Mouse (Mus musculus) adrenal gland (tissue): Measurements from ENCODE around the gene Ptrh1.

Source experiments
- intact Hi-C: fragments of 180-260 bp; cut with DNase I; formaldehyde crosslinking; loops from one replicate; pipeline ENCODE4 v1.15.1; 2025

Ptrh1 gene

DNA sequence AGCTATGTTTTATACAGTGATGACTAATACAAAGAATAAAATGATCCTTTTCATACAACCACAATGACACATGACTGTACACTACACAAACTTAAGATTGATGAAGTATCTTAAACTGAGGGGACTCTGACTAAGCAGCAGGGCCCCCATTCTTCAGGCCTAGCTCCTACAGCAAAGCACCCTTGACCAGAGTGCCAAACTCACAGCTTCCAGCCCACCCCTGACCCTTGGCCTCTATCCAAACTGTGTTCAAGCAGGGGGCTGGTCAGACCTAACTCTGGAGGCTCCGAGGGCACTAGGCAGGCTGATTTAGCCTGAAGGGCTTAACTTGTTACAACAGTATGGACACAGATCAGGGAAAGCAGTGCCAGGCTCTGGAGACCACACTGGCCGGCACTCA is 13.0 kb downstream of the Ptrh1 start:
- intact Hi-C loops, result loop anchor here (10.0 kb wide), 1 partner anchor 136 kb away; no protein-coding TSS in a partner anchor

- intact Hi-C loops, result no loop called here
Observed at GRCm38 (mm10) chr2:32791297-32791696, 15.7 kb downstream of the Ptrh1 start.

GRCm38 (mm10) chr2:32795748-32796418 is 20.3 kb downstream of the Ptrh1 start:
- intact Hi-C loops, result no loop called here

GRCm38 (mm10) chr2:32798251-32798962 is 22.8 kb downstream of the Ptrh1 start:
- intact Hi-C loops, result no loop called here

- intact Hi-C loops, result no loop called here
Observed at GRCm38 (mm10) chr2:32808816-32809566, 33.4 kb downstream of the Ptrh1 start.

- intact Hi-C loops, result no loop called here
Observed at GRCm38 (mm10) chr2:32811959-32812358, 36.4 kb downstream of the Ptrh1 start.

GRCm38 (mm10) chr2:32816497-32816896 is 40.9 kb downstream of the Ptrh1 start:
- intact Hi-C loops, result no loop called here

- intact Hi-C loops, result no loop called here
Observed at GRCm38 (mm10) chr2:32816946-32817581, 41.5 kb downstream of the Ptrh1 start.

GRCm38 (mm10) chr2:32817589-32817988 is 42.0 kb downstream of the Ptrh1 start:
- intact Hi-C loops, result no loop called here

- intact Hi-C loops, result no loop called here
Observed at GRCm38 (mm10) chr2:32818208-32818607, 42.6 kb downstream of the Ptrh1 start.

DNA sequence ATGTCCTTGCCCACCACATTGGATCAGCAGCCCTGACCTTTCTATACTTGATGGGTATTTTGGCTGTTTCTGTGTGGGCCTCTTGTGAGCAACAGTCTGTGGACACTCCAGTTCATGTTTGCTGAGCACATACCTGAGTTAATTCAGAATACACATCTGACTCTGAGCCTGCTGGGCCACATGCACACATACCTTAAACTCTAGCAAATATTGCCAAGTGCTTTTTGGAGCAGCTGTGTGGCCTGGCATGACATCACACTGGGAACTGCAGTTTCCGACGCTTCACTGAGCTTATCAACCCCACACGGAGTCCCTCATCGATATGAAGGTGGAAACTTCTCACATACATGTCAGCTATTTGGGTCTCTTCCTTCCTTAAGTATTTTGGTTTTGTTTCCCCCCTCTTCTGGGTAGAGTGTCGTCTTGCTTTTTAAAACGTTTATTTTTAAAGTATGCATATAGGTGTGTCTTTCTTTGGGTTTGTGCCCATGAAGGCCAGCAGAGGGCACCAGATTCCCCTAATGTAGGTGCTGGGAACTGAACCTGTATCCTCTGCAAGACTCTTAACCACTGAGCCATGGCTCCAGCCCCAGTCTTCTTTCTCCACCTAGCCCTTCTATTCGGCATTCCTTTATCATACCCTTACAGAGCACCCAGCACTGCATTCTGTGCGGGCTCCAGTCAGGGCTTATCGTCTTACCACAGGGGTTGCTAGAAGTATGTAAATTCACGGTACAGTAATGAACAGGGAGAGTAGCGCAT is 45.6 kb downstream of the Ptrh1 start:
- intact Hi-C loops, result loop anchor here (1.0 kb wide), 1 partner anchor 33 kb away; no protein-coding TSS in a partner anchor

DNA sequence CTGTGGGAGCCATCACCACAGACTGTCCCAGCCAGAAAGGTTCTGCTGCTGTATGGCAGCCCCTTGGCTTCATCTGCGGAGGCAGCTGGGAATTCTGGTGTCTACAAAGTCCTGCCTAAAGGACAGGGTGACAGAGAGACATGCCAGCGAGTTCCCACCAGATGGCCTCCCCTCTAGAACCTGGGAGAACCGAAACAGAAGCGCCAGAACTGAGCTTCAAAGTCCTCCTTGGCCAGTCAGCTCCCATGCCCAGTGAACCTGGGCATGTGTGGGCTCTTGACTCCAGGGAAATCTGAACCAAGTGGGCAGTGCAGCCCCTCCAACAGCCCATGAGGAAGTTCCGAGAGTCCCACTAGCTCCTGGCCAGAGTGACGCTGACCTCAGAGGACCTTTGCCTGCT is 47.1 kb downstream of the Ptrh1 start:
- intact Hi-C loops, result no loop called here

DNA sequence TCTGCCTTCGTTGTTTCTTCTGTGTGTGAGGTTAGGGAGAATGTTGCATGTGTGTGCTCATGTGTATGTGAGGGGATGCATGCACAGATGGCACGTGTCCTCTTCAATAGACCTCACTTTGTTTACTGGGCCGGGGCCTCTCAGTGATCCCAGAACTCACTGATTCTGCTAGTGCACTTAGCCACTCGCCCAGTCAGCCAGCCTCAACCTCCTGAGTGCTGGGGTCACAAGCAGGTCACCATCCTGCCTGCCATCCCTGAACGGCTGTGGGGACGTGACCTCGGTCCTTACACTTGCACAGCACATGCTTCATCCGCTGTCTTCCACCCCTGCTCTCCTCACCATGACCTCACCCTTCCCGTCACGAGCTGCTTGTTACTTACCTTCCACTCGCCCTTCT is 47.6 kb downstream of the Ptrh1 start:
- intact Hi-C loops, result no loop called here

DNA sequence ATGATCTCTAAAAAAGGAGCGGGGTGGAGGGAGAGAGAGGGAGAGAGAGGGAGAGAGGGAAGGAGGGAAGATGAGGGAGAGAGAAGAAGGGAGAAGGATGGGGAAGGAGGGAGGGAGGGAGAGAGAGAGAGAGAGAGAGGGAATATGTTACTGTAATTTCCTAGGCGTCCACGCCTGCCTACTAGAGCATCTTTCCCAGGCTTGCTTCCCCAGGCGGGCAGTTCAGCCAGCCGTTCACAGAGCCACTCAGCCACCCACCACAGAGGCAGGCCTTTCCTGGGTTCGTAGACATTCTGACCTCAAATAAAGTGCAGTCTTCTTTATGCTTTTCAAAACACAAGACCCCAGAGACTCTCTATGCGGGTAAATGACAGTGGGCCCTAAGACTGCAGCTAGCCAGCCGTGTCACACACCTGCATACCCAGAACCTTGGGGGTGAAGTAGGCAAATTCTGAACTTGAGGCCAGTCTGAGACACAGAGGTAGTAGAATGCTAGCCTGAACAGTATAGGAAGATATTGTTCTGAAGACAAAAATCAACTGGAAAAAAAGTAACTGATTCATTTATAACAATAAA is 48.1 kb downstream of the Ptrh1 start:
- intact Hi-C loops, result no loop called here

- intact Hi-C loops, result no loop called here
Observed at GRCm38 (mm10) chr2:32824181-32824580, 48.6 kb downstream of the Ptrh1 start.

DNA sequence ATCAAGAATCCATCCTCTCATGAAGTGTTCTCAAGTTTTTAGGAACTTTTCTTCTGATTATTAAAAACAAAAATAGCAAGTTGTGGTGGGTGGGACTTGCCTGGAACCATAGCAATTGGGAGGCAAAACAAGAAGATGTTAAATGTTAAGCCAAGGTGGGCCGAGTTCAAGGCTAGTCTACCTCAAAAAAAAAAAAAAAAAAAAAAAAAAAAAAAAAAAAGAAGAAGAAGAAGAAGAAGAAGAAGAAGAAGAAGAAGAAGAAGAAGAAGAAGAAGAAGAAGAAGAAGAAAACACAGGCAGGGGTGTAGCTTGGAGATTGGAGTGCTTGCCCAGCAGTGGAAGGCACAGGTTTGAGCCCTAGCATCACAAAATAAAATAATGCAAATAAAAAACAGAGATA is 49.2 kb downstream of the Ptrh1 start:
- intact Hi-C loops, result no loop called here

- intact Hi-C loops, result no loop called here
Observed at GRCm38 (mm10) chr2:32825796-32826195, 50.2 kb downstream of the Ptrh1 start.
